Mouse (Mus musculus) liver, embryonic 14.5 days (tissue): ENCODE results near the gene Chmp1a.

Experiments
- CTCF ChIP-seq: IDR thresholded peaks from 2 replicates; pipeline ENCODE4 v1.5.1; 2016; ENCODE audit warnings: antibody characterized with exemption, low read depth, control low read depth
- EP300 ChIP-seq: IDR thresholded peaks from 2 replicates; pipeline ENCODE4 v1.6.1; 2016; ENCODE audit warnings: antibody characterized with exemption, low read depth

GRCm38 (mm10) chr8:123193771-123194170, 18.8 kb downstream of the Chmp1a start:
- no peak for TF ChIP-seq CTCF
- no peak for TF ChIP-seq EP300
